Comparison of ENCODE assay signal across 9 mouse cellular contexts in genomic region chr12:17729211-17729900, GRCm38 (mm10). TPM values are rescaled to one million over a fixed set of nuclear protein-coding genes. Genes with fewer than 3 reads are reported as not detected.
DNase-seq lines count a peak whose midpoint lies in the region; ATAC-seq and TF ChIP-seq lines count a peak whose summit lies in the region.
"Had no signal": no experiment of that assay in that cellular context is flagged by ENCODE, and none has a peak within 500 bp of the region (broad histone marks: within the 10 kb centered on the region; RNA-seq: fewer than 3 reads in every experiment).

No protein-coding gene starts in this region.

- DNase-seq in limb, embryonic 14.5 days (ENCODE audit: low spot score) = peak; percentile 53
- no peak for DNase-seq in limb, embryonic 10.5 days (ENCODE audit: low spot score)
- peak; percentile 81 for DNase-seq in fibroblast of lung, adult 2 months (ENCODE audit: low read depth)
- DNase-seq in heart, postnatal 4 days = peak; percentile 72
- DNase-seq in lung, postnatal 4 days = peak; percentile 58 to 65
- no peak for DNase-seq in spleen, postnatal 14 days (ENCODE audit: low spot score in 2 of 2)

- no peaks in the 10 kb centered on the region for H3K9me3 ChIP-seq in limb, embryonic 14.5 days (ENCODE audit: control insufficient read depth, low read length)
- no peaks in the 10 kb centered on the region for H3K9me3 ChIP-seq in limb, embryonic 10.5 days (replicated peaks)
- H3K9me3 ChIP-seq in hindbrain, embryonic 16.5 days (ENCODE audit: control insufficient read depth, low read length) = no peaks in the 10 kb centered on the region

- H3K4me3 ChIP-seq in limb, embryonic 14.5 days (replicated peaks; ENCODE audit: low read length) = no peak overlapping the region
- no peak overlapping the region for H3K4me3 ChIP-seq in limb, embryonic 10.5 days
- no peak overlapping the region for H3K4me3 ChIP-seq in hindbrain, embryonic 16.5 days (ENCODE audit: low read length)
- H3K4me3 ChIP-seq: erythroblast, embryonic 14.5 days; left cerebral cortex, adult 2 months had no signal

- no peak for TF ChIP-seq POLR2A in limb, embryonic 14.5 days (IDR thresholded peaks at IDR 0.05; ENCODE audit: borderline replicate concordance, extremely low read depth, insufficient read depth, insufficient read length)

- no peaks in the 10 kb centered on the region for H3K36me3 ChIP-seq in limb, embryonic 14.5 days (ENCODE audit: control insufficient read depth, insufficient read depth, low read length)
- no peaks in the 10 kb centered on the region for H3K36me3 ChIP-seq in limb, embryonic 10.5 days
- no peaks in the 10 kb centered on the region for H3K36me3 ChIP-seq in hindbrain, embryonic 16.5 days (ENCODE audit: control insufficient read depth, insufficient read depth, low read length)

- H3K27me3 ChIP-seq in limb, embryonic 14.5 days (ENCODE audit: control insufficient read depth, insufficient read depth, low read length) = no peaks in the 10 kb centered on the region
- H3K27me3 ChIP-seq in limb, embryonic 10.5 days (ENCODE audit: low read depth, poor library complexity, severe bottlenecking) = no peaks in the 10 kb centered on the region
- no peaks in the 10 kb centered on the region for H3K27me3 ChIP-seq in hindbrain, embryonic 16.5 days (replicated peaks; ENCODE audit: control insufficient read depth, insufficient read depth, low read length)

- 65% methylated on average over 13 of the region's 13 CpGs for WGBS in limb, embryonic 14.5 days
- WGBS in limb, embryonic 10.5 days = 94% methylated on average over 13 of the region's 13 CpGs
- WGBS in hindbrain, embryonic 16.5 days = 75% methylated on average over 13 of the region's 13 CpGs

- H3K4me2 ChIP-seq in limb, embryonic 14.5 days (replicated peaks; ENCODE audit: low read depth, low read length, severe bottlenecking) = no peak overlapping the region
- H3K4me2 ChIP-seq in hindbrain, embryonic 16.5 days (ENCODE audit: low read length) = no peak overlapping the region

- ATAC-seq in limb, embryonic 14.5 days (ENCODE audit: low FRiP score, low read depth) = no peak
- ATAC-seq in hindbrain, embryonic 16.5 days = no peak

- no peak overlapping the region for H3K9ac ChIP-seq in limb, embryonic 14.5 days (ENCODE audit: low read depth, low read length, severe bottlenecking)
- no peak overlapping the region for H3K9ac ChIP-seq in hindbrain, embryonic 16.5 days (ENCODE audit: low read depth, low read length)

- no peak overlapping the region for H3K27ac ChIP-seq in limb, embryonic 14.5 days (replicated peaks; ENCODE audit: low read depth, low read length)
- no peak overlapping the region for H3K27ac ChIP-seq in limb, embryonic 10.5 days
- no peak overlapping the region for H3K27ac ChIP-seq in hindbrain, embryonic 16.5 days (ENCODE audit: low read depth, low read length)
- H3K27ac ChIP-seq: left cerebral cortex, adult 2 months had no signal

- peaks cover 57% of the 10 kb centered on the region for H3K4me1 ChIP-seq in limb, embryonic 14.5 days (ENCODE audit: control insufficient read depth, insufficient read depth, low read length)
- H3K4me1 ChIP-seq in limb, embryonic 10.5 days = peaks cover 65% of the 10 kb centered on the region
- H3K4me1 ChIP-seq in hindbrain, embryonic 16.5 days (ENCODE audit: control insufficient read depth, insufficient read depth, low read depth, low read length) = peaks cover 8% of the 10 kb centered on the region

RNA-seq across cellular contexts. Expression of gene Hpcal1, which starts 38.7 kb away (rescaled TPM):
- 55.7 and 65.2 TPM in 2 replicates for polyA plus RNA-seq in limb, embryonic 14.5 days (2012; rRNA removed)
- 41.9 and 44.1 TPM in 2 replicates for polyA plus RNA-seq in limb, embryonic 14.5 days (2014; fragmentation: Nextera tagmentation; extraction: Ambion mirVana)
- 34.2 and 35.3 TPM in 2 replicates for polyA plus RNA-seq in limb, embryonic 10.5 days (2016; fragmentation: Nextera tagmentation; extraction: Ambion mirVana)
- total RNA-seq in heart, postnatal 4 days (2021) = 10 to 100 TPM; 17.9 to 19.8 TPM
- polyA plus RNA-seq in hindbrain, embryonic 16.5 days (2015; fragmentation: Nextera tagmentation; extraction: Ambion mirVana) = 150 and 167 TPM in 2 replicates

Comparison
In these comparisons a context has a peak if more than half of its experiments do, and no peak if none do; other contexts are left out.
1. DNase-seq: peak in limb, embryonic 14.5 days (single experiment), fibroblast of lung, adult 2 months (single experiment), heart, postnatal 4 days (single experiment) and lung, postnatal 4 days (2 of 2); none in limb, embryonic 10.5 days (single experiment) and spleen, postnatal 14 days (0 of 2).